Mouse (Mus musculus): ENCODE measurements at regions not wholly inside any gene's neighbourhood (a gene's known extent, or its start where the extent isn't known, plus 50 kb on each side); places are given as distances from the start of the nearest gene placed in this dataset.

DNA sequence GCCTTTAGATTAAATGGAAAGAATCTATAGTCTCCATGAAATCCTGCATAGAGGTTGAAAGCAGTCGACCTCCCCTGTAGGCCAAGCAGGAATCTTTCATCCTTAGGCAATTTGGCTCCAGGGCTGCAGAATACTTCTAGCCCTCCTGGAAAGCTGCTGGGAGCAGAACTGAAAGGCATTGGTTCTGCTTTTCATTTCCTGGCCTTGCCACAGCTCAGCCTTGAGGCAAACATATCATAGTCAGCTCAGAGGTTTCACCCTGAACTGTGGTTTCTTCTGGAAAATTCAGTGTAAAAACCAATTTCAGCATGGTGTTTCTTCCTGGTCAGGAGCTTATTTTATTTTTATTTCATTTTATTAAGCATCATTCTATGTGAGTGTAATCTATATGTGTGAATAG, 182.0 kb upstream of the Grm7 start:
- TF ChIP-seq CTCF (IDR thresholded peaks at IDR 0.05; ENCODE audit: low read depth), result no peak
- no peak for TF ChIP-seq EP300 (optimal IDR thresholded peaks at IDR 0.05)

All from stomach, postnatal 0 days (tissue).